Mouse (Mus musculus): ENCODE data around the gene Cyp4f14. TPM values are rescaled to one million over a fixed set of nuclear protein-coding genes. Genes with fewer than 3 reads are reported as not detected.

Gene Cyp4f14
- total RNA-seq (2021), result under 1 TPM; 0.18 to 0.29 TPM
- long read RNA-seq, experiment 1, result 0 reads
- long read RNA-seq, experiment 2, result 0 reads

DNA sequence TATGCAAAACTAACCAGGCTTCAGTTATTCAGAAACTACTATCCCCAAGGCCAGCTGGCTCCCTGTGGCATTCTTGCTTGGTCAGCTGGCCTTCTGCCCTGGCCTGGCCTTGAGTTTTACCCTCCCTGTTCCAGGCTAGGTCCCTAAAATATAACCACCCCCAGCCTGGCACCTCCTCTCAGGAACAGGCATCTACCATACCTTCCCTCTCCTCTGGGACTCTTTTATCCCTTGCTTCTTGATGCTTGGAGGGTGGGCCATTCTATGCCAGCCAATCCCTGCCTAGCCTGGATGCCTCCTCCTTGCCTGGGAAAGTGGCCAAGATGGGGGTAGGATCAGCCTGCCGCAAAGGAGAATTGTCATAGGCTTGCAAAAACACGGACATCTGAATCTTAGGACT is at the start of gene Cyp4f14:
TSS of gene Cyp4f14 (minus strand) at position 212 of the 400 bp plus-strand sequence.
- peak; percentile 25 for DNase-seq

DNA sequence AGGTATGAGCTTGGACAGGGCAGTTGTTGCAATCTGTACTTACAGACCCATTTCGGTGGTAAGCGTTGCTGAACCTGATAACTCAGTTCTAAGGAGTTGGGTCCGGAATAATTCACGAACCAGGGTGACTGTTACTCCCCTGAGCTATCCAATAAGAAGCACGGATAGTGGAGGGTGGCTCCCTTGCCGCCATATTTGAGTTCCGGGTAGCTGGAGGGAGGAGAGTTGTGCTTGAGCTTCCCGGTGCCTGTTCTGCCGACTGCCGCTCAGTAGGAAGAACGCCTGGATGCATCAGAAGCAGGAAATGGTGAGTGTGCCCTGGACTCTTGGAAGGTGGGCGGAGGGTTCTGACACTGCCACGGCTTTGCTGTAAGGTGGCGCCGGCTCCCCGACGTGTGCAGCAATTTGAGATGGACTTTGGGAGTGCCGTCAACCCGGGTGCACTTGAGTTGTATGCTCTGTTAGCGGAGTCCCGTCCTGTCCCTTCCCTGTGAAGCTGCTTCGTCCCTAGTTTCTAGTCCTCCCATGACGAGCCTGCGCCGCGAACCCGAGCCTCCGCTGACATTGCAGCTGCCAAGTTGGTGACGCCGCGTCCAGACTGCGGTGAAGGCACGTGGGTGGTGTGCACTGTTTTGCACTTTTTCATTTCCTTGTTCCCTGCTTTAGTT is 48.6 kb upstream of the Cyp4f14 start, which contains the start of gene Zfp472:
TSS of gene Zfp472 (plus strand) at position 192 of the 668 bp plus-strand sequence.
- DNase-seq, result peak; percentile 88

GRCm38 (mm10) chr17:32965253-32965622 is 48.1 kb upstream of the Cyp4f14 start:
- DNase-seq, result no peak

DNA sequence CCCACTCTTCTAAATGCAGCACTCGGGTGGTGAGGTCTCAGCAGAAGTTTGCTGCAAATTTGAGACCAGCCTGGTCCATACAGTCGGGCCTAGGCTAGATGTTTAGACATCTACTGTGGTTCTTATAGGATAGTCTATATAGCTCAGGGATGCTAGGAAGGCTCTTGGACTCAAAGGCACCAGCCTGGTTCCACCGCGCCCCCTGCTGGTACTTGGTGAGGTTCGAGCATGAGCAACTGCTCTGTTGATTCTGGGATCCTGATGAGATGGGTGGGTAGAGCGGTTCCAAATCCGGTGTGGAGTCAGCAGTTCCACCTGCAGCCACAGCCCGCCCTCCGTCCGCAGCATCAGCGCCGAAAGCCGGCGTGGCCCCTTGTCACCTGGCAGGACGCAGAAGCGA is 34.3 kb upstream of the Cyp4f14 start:
- peak; percentile 51 for DNase-seq

DNA sequence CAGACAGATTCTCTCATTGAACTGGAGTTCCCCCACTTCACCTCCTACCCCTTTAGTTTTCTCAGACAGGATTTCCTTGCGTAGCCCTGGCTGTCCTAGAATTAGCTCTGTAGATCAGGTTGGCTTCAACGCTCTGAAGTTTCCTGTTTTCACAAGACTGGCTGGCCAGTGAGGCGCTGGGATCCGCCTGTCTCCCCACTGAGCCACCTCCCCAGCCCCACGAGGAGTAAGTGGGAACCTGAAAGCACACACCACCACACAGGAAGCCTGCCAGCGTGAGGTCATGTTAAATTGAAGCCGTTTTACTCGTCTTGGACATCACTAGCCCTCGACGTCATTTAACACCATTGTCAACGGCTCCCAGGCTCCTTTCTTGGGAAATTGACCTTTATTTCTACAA is 33.9 kb upstream of the Cyp4f14 start:
- no peak for DNase-seq

DNA sequence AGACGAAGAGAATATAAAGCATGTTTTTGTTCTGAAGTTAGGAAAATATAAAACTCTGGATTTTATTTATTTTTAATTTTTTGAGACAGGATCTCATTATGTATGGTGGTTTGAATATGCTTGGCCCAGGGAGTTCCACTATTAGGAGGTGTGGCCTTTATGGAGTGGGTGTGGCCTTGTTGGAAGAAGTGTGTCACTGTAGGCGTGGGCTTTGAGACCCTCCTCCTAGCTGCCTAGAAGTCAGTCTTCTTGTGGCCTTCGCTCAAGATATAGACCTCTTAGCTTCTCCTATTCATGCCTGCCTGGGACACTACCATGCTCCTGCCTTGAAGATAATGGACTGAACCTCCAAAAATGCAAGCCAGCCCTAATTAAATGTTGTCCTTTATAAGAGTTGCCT is 33.0 kb upstream of the Cyp4f14 start:
- DNase-seq, result no peak

- DNase-seq, result peak; percentile 97
These were observed 30.2 kb upstream of the Cyp4f14 start, which contains the start of gene Cyp4f13 for GRCm38 (mm10) chr17:32947215-32947914. TSS of gene Cyp4f13 (minus strand) at chr17:32947402.

DNA sequence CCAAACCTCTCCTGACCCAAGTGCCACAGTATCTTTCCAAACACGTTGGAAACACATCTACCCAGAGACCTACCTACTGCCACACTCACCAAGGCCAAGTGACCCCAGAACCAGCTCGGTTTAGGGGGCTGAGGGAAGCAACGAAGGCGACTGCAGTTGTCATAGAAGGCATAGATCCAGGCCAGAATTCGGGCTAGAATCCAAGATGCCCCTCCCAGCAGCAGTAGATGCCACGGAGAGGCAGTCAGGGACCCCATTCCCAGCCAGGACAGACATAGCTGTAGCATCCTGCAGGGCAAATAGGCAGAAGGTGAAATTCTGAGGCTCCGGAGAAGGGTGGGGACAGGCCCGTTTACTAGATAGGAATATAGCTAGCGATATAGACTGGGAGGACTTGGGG is 29.6 kb upstream of the Cyp4f14 start:
- DNase-seq, result no peak

DNA sequence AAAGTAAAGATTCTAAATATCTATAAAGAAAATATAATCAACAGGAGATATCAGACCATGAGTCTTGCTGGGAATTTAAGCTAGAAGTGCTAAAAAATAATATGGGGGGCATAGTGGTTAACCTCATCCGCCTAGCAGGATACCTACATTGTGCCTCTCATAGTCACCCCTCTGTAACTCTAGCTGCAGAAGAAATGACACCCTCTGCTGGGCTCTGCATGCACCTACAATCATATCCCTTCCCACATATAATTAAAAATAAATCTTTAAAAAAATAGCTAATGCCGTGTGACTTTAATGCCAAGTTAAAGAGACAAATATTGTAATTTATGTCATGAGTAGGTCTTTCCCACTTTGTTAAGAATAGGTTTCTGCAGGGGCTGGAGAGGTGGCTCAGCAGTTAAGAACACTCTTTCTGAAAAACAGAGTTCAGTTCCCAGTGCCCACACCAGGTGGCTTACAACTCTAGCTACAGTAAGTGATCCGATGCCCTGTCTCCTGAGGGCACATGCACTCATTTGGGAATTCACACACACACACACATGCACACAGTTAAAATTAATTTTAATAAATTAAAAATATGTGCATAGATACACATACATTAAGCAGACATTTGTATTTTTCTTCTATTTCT is 27.4 kb upstream of the Cyp4f14 start:
- no peak for DNase-seq

DNA sequence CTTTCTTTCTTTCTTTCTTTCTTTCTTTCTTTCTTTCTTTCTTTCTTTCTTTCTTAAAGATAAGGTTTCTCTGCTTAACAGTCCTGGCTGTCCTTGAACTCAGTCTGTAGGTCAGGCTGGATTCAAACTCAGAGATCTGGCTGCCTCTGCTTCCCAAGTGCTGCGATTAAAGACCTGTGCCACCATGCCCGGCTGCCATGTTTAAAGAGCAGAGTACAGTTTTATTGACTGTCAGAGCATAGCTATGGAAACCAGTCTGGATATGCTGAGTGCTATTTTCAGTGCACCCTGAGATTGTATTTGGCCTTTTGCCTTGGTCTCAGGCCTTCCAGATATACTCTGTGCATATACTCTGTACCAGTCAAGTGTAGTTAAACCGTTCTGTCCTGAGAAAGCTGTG is 26.5 kb upstream of the Cyp4f14 start:
- DNase-seq, result no peak

DNA sequence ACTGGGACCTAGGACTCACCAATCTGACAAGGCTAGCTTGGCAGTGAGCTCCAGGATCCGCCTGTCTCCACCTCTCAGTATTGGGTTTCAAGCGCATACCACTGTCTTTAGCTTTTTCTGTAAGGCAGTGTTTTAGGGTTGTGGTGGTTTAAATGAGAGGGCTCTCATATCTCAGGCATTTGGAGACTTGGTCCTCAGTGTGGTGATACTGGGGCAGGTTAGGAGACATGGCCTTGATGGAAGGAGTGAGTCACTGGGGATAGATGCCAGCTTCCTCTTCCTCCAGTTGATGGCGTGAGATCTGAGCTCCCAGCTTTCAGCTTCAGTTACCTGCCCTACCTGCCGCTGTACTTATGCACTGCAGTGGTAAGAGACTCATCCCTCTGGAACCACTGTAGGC is 22.7 kb upstream of the Cyp4f14 start:
- DNase-seq, result no peak

DNA sequence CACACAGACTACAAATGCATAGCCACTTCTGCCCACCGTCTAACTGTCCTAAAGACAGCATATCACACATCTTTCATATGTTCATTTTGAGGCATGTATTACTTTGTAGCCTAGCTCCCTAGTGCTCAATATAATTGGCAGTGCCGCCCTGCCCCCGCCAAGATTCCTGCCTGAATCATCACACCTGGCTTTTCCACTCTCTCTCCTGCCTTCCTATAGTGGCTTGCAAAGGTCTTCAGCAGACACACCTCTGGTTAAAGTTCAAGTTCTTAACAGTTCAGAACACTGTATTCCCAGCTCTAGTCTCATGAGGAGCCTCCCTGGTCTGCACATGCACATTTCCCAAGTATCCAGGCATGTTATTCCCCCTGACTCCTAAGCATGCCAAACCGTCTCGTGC is 10.7 kb upstream of the Cyp4f14 start:
- DNase-seq, result no peak

GRCm38 (mm10) chr17:32924658-32925312 is 7.6 kb upstream of the Cyp4f14 start:
- peak; percentile 69 for DNase-seq

GRCm38 (mm10) chr17:32923681-32924080 is 6.5 kb upstream of the Cyp4f14 start:
- DNase-seq, result no peak

DNA sequence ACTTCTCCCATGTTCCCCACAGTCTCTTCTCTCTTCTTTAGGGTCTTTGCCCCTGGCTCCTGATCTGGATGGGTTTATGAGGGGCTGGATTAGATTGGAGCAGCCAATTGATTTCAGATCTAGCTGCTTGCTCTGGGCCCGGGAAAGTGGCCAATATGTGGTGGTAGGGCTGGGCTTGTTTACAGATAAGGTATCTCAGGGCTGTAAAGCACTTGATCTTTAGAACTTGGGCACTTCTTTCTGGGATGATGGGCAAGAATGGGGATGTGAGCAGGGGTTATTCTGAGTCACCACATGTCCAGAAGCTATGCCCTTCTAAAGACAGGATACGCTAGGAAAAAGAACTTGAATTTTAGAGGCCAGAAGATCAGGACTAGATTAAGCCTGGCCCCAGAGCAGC is 2.0 kb upstream of the Cyp4f14 start:
- DNase-seq, result no peak

DNA sequence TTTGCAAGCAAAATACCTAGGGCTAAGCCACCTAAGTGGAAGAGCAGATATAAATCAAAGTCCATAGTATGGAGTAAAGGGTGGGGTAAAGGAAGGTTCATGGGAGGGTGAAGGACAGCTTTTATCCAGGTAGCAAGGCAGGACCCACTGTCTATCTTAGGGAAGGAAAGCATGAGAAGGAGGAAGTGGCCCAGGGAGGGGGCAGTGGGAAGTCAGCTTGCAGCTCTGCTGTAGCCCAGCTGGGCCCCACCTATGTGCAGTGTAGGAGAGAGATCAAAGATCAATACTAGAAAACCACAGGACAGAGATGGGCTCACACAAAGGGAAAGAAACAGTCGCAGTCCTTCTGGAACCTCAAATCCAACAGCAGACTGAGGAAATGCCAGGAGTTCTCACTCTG is 1.1 kb downstream of the Cyp4f14 start:
- DNase-seq, result no peak

- DNase-seq, result no peak
These were observed 11.0 kb downstream of the Cyp4f14 start for GRCm38 (mm10) chr17:32906172-32906571.

- DNase-seq, result no peak
These were observed 11.9 kb downstream of the Cyp4f14 start for GRCm38 (mm10) chr17:32905239-32905638.

- no peak for DNase-seq
These were observed 12.7 kb downstream of the Cyp4f14 start for GRCm38 (mm10) chr17:32904414-32904813.

GRCm38 (mm10) chr17:32901751-32902525 is 15.2 kb downstream of the Cyp4f14 start:
- no peak for DNase-seq

DNA sequence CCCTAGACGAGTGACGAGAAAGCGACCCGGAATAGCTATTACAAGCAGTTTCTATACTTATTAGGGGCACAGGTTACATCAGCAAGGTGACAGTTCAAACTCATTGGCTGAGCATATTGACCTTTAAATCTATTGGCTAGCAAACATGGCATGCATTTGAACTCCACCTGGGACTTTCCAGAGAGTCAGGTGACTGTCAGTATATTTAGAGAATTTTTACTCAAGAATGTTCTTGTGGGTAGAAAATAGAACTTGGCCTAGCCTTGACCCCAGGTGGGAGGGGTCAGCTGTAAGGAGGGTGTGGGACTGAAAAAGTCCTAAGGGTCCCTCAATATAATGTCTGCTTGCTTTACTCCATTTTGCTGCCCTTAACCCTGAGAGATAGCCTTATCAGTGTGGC is 21.7 kb downstream of the Cyp4f14 start:
- DNase-seq, result no peak

DNA sequence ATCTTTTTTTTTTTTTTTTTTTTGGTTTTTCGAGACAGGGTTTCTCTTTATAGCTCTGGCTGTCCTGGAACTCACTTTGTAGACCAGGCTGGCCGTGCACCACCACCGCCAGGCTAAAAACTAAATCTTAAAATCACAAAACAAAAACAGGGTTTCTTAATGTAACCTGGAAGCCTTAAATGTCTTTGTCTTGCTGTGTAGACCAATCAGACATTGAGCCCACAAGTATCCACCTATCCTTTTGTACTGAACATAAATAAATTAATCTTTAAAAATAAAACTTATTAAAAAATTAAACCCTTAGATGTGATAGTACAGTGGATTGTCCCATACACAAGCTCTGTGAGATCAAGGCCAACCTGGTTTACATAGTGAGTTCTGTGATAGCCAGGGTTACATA is 23.2 kb downstream of the Cyp4f14 start:
- no peak for DNase-seq
